Mouse (Mus musculus): ENCODE measurements around the gene Lpin2. TPM values are rescaled to one million over a fixed set of nuclear protein-coding genes. Genes with fewer than 3 reads are reported as not detected.

Lpin2 gene
- polyA plus RNA-seq, 1 experiment from 2014 or later: 53.5 TPM

GRCm38 (mm10) chr17:71164991-71165390 is 17.4 kb upstream of the Lpin2 start:
- Histone ChIP-seq H3K27ac (ENCODE audit: low read depth, low read length) (no peak overlapping the region), H3K36me3 (ENCODE audit: control insufficient read depth, insufficient read depth, low read length) (no peaks in the 10 kb centered on the region), H3K4me3 (ENCODE audit: low read depth, low read length) (no peak overlapping the region), H3K9me3 (ENCODE audit: control insufficient read depth, low read length) (no peaks in the 10 kb centered on the region), H3K4me1 (replicated peaks; ENCODE audit: control insufficient read depth, insufficient read depth, low read length) (no peaks in the 10 kb centered on the region), H3K4me2 (ENCODE audit: low read depth, low read length, severe bottlenecking) (no peak overlapping the region), H3K27me3 (ENCODE audit: control insufficient read depth, insufficient read depth, low read length) (no peaks in the 10 kb centered on the region), H3K9ac (ENCODE audit: low read length) (no peak overlapping the region)
- DNase-seq (ENCODE audit: low spot score): no peak
- ATAC-seq (replicated peaks; ENCODE audit: low FRiP score): no peak
- 86% methylated on average over 6 of the region's 6 CpGs for WGBS

- no peak overlapping the region for H3K27ac ChIP-seq (ENCODE audit: low read depth, low read length)
- H3K36me3 ChIP-seq (ENCODE audit: control insufficient read depth, insufficient read depth, low read length): no peaks in the 10 kb centered on the region
- ATAC-seq (replicated peaks; ENCODE audit: low FRiP score) (no peak), DNase-seq (ENCODE audit: low spot score) (no peak)
- H3K4me2 ChIP-seq (ENCODE audit: low read depth, low read length, severe bottlenecking): no peak overlapping the region
- H3K4me3 ChIP-seq (ENCODE audit: low read depth, low read length): no peak overlapping the region
- H3K9me3 ChIP-seq (ENCODE audit: control insufficient read depth, low read length): no peaks in the 10 kb centered on the region
- H3K9ac ChIP-seq (ENCODE audit: low read length): no peak overlapping the region
- WGBS: 83% methylated on average over 5 of the region's 5 CpGs
- H3K4me1 ChIP-seq (replicated peaks; ENCODE audit: control insufficient read depth, insufficient read depth, low read length): no peaks in the 10 kb centered on the region
- no peaks in the 10 kb centered on the region for H3K27me3 ChIP-seq (ENCODE audit: control insufficient read depth, insufficient read depth, low read length)
Measured at GRCm38 (mm10) chr17:71168205-71168815, 14.1 kb upstream of the Lpin2 start.

- no peak overlapping the region for H3K4me2 ChIP-seq (ENCODE audit: low read depth, low read length, severe bottlenecking)
- ATAC-seq (replicated peaks; ENCODE audit: low FRiP score) (no peak), DNase-seq (ENCODE audit: low spot score) (no peak)
- H3K4me3 ChIP-seq (ENCODE audit: low read depth, low read length): no peak overlapping the region
- no peaks in the 10 kb centered on the region for H3K36me3 ChIP-seq (ENCODE audit: control insufficient read depth, insufficient read depth, low read length)
- H3K9me3 ChIP-seq (ENCODE audit: control insufficient read depth, low read length): no peaks in the 10 kb centered on the region
- H3K27ac ChIP-seq (ENCODE audit: low read depth, low read length): no peak overlapping the region
- WGBS: 71% methylated on average over 9 of the region's 9 CpGs
- H3K4me1 ChIP-seq (replicated peaks; ENCODE audit: control insufficient read depth, insufficient read depth, low read length): no peaks in the 10 kb centered on the region
- no peak overlapping the region for H3K9ac ChIP-seq (ENCODE audit: low read length)
- no peaks in the 10 kb centered on the region for H3K27me3 ChIP-seq (ENCODE audit: control insufficient read depth, insufficient read depth, low read length)
Measured at GRCm38 (mm10) chr17:71168846-71169245, 13.5 kb upstream of the Lpin2 start.

- H3K4me3 ChIP-seq (ENCODE audit: low read depth, low read length): no peak overlapping the region
- no peak overlapping the region for H3K27ac ChIP-seq (ENCODE audit: low read depth, low read length)
- H3K4me1 ChIP-seq (replicated peaks; ENCODE audit: control insufficient read depth, insufficient read depth, low read length): no peaks in the 10 kb centered on the region
- H3K9ac ChIP-seq (ENCODE audit: low read length): no peak overlapping the region
- H3K4me2 ChIP-seq (ENCODE audit: low read depth, low read length, severe bottlenecking): no peak overlapping the region
- no peaks in the 10 kb centered on the region for H3K36me3 ChIP-seq (ENCODE audit: control insufficient read depth, insufficient read depth, low read length)
- 83% methylated on average over 1 of the region's 1 CpGs for WGBS
- ATAC-seq (replicated peaks; ENCODE audit: low FRiP score) (no peak), DNase-seq (ENCODE audit: low spot score) (no peak)
- no peaks in the 10 kb centered on the region for H3K27me3 ChIP-seq (ENCODE audit: control insufficient read depth, insufficient read depth, low read length)
- H3K9me3 ChIP-seq (ENCODE audit: control insufficient read depth, low read length): no peaks in the 10 kb centered on the region
Measured at GRCm38 (mm10) chr17:71169639-71170038, 12.7 kb upstream of the Lpin2 start.

- Histone ChIP-seq H3K36me3 (ENCODE audit: control insufficient read depth, insufficient read depth, low read length) (no peaks in the 10 kb centered on the region), H3K4me3 (ENCODE audit: low read depth, low read length) (no peak overlapping the region), H3K27ac (ENCODE audit: low read depth, low read length) (no peak overlapping the region), H3K4me2 (ENCODE audit: low read depth, low read length, severe bottlenecking) (no peak overlapping the region), H3K27me3 (ENCODE audit: control insufficient read depth, insufficient read depth, low read length) (no peaks in the 10 kb centered on the region), H3K4me1 (replicated peaks; ENCODE audit: control insufficient read depth, insufficient read depth, low read length) (no peaks in the 10 kb centered on the region), H3K9ac (ENCODE audit: low read length) (no peak overlapping the region), H3K9me3 (ENCODE audit: control insufficient read depth, low read length) (no peaks in the 10 kb centered on the region)
- no peak for ATAC-seq (replicated peaks; ENCODE audit: low FRiP score)
- WGBS: 89% methylated on average over 4 of the region's 4 CpGs
- DNase-seq (ENCODE audit: low spot score): no peak
Measured at GRCm38 (mm10) chr17:71171161-71171560, 11.2 kb upstream of the Lpin2 start.

- Histone ChIP-seq H3K36me3 (ENCODE audit: control insufficient read depth, insufficient read depth, low read length) (no peaks in the 10 kb centered on the region), H3K27ac (ENCODE audit: low read depth, low read length) (no peak overlapping the region), H3K4me1 (replicated peaks; ENCODE audit: control insufficient read depth, insufficient read depth, low read length) (0 out of 2 replicates have a peak, but pooled peaks cover under 1% of the 10 kb centered on the region), H3K27me3 (ENCODE audit: control insufficient read depth, insufficient read depth, low read length) (peaks cover 2% of the 10 kb centered on the region; the same call in 1 of the 2 replicates), H3K9ac (ENCODE audit: low read length) (no peak overlapping the region), H3K9me3 (ENCODE audit: control insufficient read depth, low read length) (no peaks in the 10 kb centered on the region), H3K4me3 (ENCODE audit: low read depth, low read length) (no peak overlapping the region), H3K4me2 (ENCODE audit: low read depth, low read length, severe bottlenecking) (no peak overlapping the region)
- DNase-seq (ENCODE audit: low spot score) (no peak), ATAC-seq (replicated peaks; ENCODE audit: low FRiP score) (no peak)
- 76% methylated on average over 4 of the region's 4 CpGs for WGBS
Measured at GRCm38 (mm10) chr17:71177336-71177735, 5.0 kb upstream of the Lpin2 start.

- WGBS: 85% methylated on average over 2 of the region's 2 CpGs
- H3K4me1 ChIP-seq (replicated peaks; ENCODE audit: control insufficient read depth, insufficient read depth, low read length): 0 out of 2 replicates have a peak, but pooled peaks cover 2% of the 10 kb centered on the region
- H3K27ac ChIP-seq (ENCODE audit: low read depth, low read length): no peak overlapping the region
- no peak for ATAC-seq (replicated peaks; ENCODE audit: low FRiP score)
- H3K27me3 ChIP-seq (ENCODE audit: control insufficient read depth, insufficient read depth, low read length): peaks cover 2% of the 10 kb centered on the region; the same call in 1 of the 2 replicates
- H3K4me3 ChIP-seq (ENCODE audit: low read depth, low read length): no peak overlapping the region
- H3K9ac ChIP-seq (ENCODE audit: low read length): no peak overlapping the region
- no peak for DNase-seq (ENCODE audit: low spot score)
- H3K36me3 ChIP-seq (ENCODE audit: control insufficient read depth, insufficient read depth, low read length): no peaks in the 10 kb centered on the region
- H3K4me2 ChIP-seq (ENCODE audit: low read depth, low read length, severe bottlenecking): no peak overlapping the region
- H3K9me3 ChIP-seq (ENCODE audit: control insufficient read depth, low read length): no peaks in the 10 kb centered on the region
Measured at GRCm38 (mm10) chr17:71177949-71178348, 4.4 kb upstream of the Lpin2 start.

GRCm38 (mm10) chr17:71178530-71179181 is 3.7 kb upstream of the Lpin2 start:
- H3K4me3 ChIP-seq (ENCODE audit: low read depth, low read length): no peak overlapping the region
- H3K4me1 ChIP-seq (replicated peaks; ENCODE audit: control insufficient read depth, insufficient read depth, low read length): 0 out of 2 replicates have a peak, but pooled peaks cover 2% of the 10 kb centered on the region
- DNase-seq (ENCODE audit: low spot score) (no peak), ATAC-seq (replicated peaks; ENCODE audit: low FRiP score) (no peak)
- H3K27me3 ChIP-seq (ENCODE audit: control insufficient read depth, insufficient read depth, low read length): peaks cover 2% of the 10 kb centered on the region; the same call in 1 of the 2 replicates
- no peak overlapping the region for H3K9ac ChIP-seq (ENCODE audit: low read length)
- H3K27ac ChIP-seq (ENCODE audit: low read depth, low read length): no peak overlapping the region
- WGBS: 49% methylated on average over 10 of the region's 10 CpGs
- H3K9me3 ChIP-seq (ENCODE audit: control insufficient read depth, low read length): no peaks in the 10 kb centered on the region
- no peaks in the 10 kb centered on the region for H3K36me3 ChIP-seq (ENCODE audit: control insufficient read depth, insufficient read depth, low read length)
- no peak overlapping the region for H3K4me2 ChIP-seq (ENCODE audit: low read depth, low read length, severe bottlenecking)
